Mouse (Mus musculus) splenic B cell, adult 2 months (primary cell): ENCODE data around the gene Msl2.

Source experiments
- DNase-seq: peaks from one replicate; pipeline ENCODE4 v3.0.0-alpha.2; 2011; ENCODE audit warnings: low read depth, low spot score
- H3K27me3 ChIP-seq: 2 replicates; pipeline ENCODE4 v1.6.1; 2012; ENCODE audit warnings: mild to moderate bottlenecking, low read length, moderate library complexity, mixed read lengths; ENCODE audit not compliant: control insufficient read depth, poor library complexity, insufficient read depth, severe bottlenecking
- H3K36me3 ChIP-seq: 2 replicates; pipeline ENCODE4 v1.6.1; 2012; ENCODE audit warnings: mild to moderate bottlenecking, low read length, moderate library complexity, mixed read lengths; ENCODE audit not compliant: control insufficient read depth, poor library complexity, insufficient read depth, severe bottlenecking

The Msl2 gene

GRCm38 (mm10) chr9:101062253-101062780 lies 11.6 kb upstream of the Msl2 start:
- Histone ChIP-seq H3K27me3 (no peaks in the 10 kb centered on the region), H3K36me3 (no peaks in the 10 kb centered on the region)
- no peak for DNase-seq

GRCm38 (mm10) chr9:101065076-101065602 lies 8.8 kb upstream of the Msl2 start:
- Histone ChIP-seq H3K27me3 (no peaks in the 10 kb centered on the region), H3K36me3 (no peaks in the 10 kb centered on the region)
- DNase-seq, result no peak

GRCm38 (mm10) chr9:101069781-101070180 lies 4.1 kb upstream of the Msl2 start:
- Histone ChIP-seq H3K36me3 (no peaks in the 10 kb centered on the region), H3K27me3 (no peaks in the 10 kb centered on the region)
- peak; percentile 40 for DNase-seq

GRCm38 (mm10) chr9:101072506-101072905 lies 1.4 kb upstream of the Msl2 start:
- DNase-seq, result no peak
- Histone ChIP-seq H3K36me3 (no peaks in the 10 kb centered on the region), H3K27me3 (no peaks in the 10 kb centered on the region)

- Histone ChIP-seq H3K27me3 (no peaks in the 10 kb centered on the region), H3K36me3 (no peaks in the 10 kb centered on the region)
- DNase-seq, result peak; percentile 100
Measured at GRCm38 (mm10) chr9:101073041-101073986, 587 bp upstream of the Msl2 start.

GRCm38 (mm10) chr9:101074332-101075021 lies 576 bp downstream of the Msl2 start:
- peak; percentile 90 for DNase-seq
- H3K27me3 ChIP-seq, result no peaks in the 10 kb centered on the region
- no peaks in the 10 kb centered on the region for H3K36me3 ChIP-seq

GRCm38 (mm10) chr9:101075091-101075581 lies 1.2 kb downstream of the Msl2 start:
- peak; percentile 56 for DNase-seq
- H3K27me3 ChIP-seq, result no peaks in the 10 kb centered on the region
- H3K36me3 ChIP-seq, result no peaks in the 10 kb centered on the region; the same call in 1 of the 2 replicates

GRCm38 (mm10) chr9:101075694-101076093 lies 1.8 kb downstream of the Msl2 start:
- DNase-seq, result no peak
- H3K27me3 ChIP-seq, result no peaks in the 10 kb centered on the region
- no peaks in the 10 kb centered on the region; the same call in 1 of the 2 replicates for H3K36me3 ChIP-seq

GRCm38 (mm10) chr9:101076095-101076875 lies 2.4 kb downstream of the Msl2 start:
- peak; percentile 46 for DNase-seq

GRCm38 (mm10) chr9:101077486-101077885 lies 3.6 kb downstream of the Msl2 start:
- no peak for DNase-seq
- peaks cover 2% of the 10 kb centered on the region; the same call in 1 of the 2 replicates for H3K36me3 ChIP-seq
- no peaks in the 10 kb centered on the region for H3K27me3 ChIP-seq

More at GRCm38 (mm10) chr9:101076095-101076875, 2.4 kb downstream of the Msl2 start:
- Histone ChIP-seq H3K36me3 (peaks cover 2% of the 10 kb centered on the region; the same call in 1 of the 2 replicates), H3K27me3 (no peaks in the 10 kb centered on the region)

- Histone ChIP-seq H3K36me3 (peaks cover 2% of the 10 kb centered on the region; the same call in 1 of the 2 replicates), H3K27me3 (no peaks in the 10 kb centered on the region)
- peak; percentile 38 for DNase-seq
Measured at GRCm38 (mm10) chr9:101078579-101078978, 4.7 kb downstream of the Msl2 start.

GRCm38 (mm10) chr9:101080046-101080685 lies 6.3 kb downstream of the Msl2 start:
- peaks cover 2% of the 10 kb centered on the region; the same call in 1 of the 2 replicates for H3K36me3 ChIP-seq
- DNase-seq, result no peak
- no peaks in the 10 kb centered on the region for H3K27me3 ChIP-seq

GRCm38 (mm10) chr9:101083728-101084127 lies 9.8 kb downstream of the Msl2 start:
- Histone ChIP-seq H3K36me3 (peaks cover 2% of the 10 kb centered on the region; the same call in 1 of the 2 replicates), H3K27me3 (no peaks in the 10 kb centered on the region)
- no peak for DNase-seq
